Mouse (Mus musculus): ENCODE results near the gene Agbl3.

The Agbl3 gene

DNA sequence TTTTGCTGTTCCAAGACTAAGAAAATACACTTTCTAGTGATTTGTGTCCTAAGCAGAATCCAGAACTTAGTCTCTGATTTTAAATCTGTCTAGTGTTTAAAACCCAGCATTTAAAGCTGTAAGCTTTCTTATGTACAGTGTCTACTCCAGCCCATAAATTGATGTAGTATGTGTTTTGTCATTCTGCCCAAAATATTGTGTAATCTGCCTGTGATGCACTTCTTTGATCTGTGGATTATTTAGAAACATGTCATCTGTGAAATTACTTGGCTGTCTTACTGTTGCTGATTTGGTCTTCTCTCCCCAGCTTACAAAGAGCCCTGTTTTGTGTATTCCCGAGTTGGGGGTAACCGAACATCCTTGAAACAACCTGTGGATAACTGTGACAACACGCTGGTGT lies 17.7 kb downstream of the Agbl3 start:
- no peak for ATAC-seq (ENCODE audit: low TSS enrichment)

DNA sequence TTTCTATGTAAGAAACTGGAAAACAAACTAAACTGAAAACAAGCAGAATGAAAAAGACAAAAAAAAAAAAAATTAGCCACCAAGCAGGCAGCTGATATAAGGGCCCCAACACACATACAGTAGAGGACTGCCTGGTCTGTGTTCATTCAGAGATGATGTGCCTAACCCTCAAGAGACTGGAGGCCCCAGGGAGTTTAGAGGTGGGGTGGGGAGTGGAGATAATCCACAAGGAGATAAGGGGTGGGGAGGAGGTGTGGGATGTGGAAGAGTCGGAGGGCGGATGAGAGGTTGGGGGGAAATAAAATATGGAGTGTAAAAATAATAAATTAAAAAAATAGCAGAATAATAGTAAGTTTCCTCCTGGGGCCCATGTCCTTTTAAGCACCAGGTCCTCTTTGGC lies 25.4 kb downstream of the Agbl3 start:
- ATAC-seq (ENCODE audit: low TSS enrichment), result no peak

DNA sequence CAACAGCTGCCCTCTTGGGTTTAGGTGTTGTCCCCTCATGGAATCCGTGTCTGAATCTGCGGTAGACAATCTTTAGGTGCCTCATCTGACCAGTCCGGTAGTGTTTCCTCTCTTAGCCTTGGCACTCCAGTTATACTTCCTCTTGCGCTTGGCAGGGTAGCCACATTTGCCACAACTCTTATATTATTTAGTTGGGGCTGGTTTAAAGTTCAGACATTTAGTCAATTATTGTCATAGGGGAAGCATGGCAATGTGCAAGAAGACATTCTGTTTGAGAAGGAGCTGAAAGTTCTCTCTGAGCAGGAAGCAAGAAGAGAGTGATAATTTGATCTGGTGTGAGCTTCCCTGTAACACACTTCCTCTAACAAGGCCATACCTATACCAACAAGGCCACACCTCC lies 30.4 kb downstream of the Agbl3 start:
- no peak for ATAC-seq (ENCODE audit: low TSS enrichment)

DNA sequence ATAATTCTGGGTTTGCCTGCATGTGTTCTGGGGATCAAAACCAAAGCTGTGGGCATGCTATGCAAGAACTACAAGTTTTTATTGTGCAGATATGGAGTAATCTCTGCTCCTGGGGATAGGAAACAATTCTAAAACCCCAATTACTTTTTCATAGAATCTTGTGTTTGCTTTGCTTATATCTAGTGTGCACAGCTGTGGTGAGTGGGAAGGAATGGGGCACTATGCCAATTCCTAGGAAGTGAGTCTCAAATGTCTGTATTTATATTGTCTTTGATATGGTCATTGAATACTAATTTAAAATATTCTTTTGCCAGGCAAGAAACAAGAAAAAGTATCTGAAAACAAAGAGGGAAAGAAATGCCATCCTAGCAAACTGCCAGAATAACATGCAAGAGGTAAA lies 44.2 kb downstream of the Agbl3 start:
- ATAC-seq (ENCODE audit: low TSS enrichment), result no peak

DNA sequence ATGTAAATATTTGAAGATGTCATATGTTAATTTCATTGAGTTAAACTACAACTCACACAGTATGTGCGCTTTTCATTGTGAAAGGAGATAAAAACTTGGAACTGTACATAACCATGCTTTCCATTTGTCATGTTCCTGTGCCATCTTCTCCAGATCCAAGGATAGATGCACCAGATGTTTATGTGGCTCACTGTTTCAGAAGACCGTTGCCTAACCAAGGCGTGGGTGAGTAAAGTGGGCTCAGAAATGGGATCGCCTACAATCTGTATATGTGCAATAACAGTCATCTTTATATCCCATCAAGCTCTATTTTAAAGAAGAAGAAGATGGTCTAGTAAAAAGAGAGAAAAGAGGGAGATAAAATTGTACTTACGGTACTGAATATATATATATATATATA lies 52.1 kb downstream of the Agbl3 start:
- ATAC-seq (ENCODE audit: low TSS enrichment), result peak; percentile 99

DNA sequence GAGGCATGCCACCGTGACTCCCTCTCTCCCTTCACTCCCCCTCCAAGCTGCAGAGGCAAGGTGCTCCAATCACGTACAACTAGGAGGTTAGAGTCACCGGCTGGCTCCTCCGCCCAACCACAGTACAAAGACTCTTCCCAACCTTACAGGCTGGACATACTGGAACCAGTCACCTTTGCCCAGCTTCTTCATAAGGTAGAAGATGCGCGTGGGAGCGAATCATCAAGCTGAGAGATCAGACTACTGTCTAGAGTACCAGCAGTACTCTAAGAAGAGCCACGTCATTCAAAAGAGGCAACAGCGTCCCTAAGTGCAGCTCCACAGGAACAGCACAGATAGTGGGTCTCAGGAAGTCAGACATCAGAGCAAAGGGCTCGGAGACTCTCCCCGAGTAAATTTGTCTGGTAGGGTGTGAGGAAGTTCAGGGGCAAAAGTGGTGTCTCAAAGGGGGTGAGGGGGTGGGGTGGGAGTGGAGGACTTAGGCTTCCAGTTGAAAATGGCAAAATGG lies 81.4 kb downstream of the Agbl3 start:
- ATAC-seq (ENCODE audit: low TSS enrichment), result no peak

DNA sequence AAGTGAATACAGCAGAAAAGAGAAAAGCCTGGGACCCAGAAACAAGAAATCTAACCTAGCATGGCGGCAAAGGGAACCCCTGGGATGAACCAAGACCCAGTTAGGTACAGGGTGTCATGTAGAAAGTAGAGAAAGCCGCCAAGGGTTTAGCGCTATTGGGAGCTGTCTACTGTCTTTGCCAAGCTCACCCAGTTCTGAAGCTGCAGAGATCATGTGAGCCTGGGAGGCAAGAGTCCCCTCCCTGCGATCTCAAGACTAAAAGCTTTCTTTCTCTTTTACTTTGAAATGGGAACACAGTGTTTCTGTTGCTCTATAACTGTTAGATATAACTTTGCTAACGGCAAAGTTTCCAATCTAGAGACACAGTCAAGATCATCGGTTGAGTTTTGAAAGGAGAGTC lies 82.1 kb downstream of the Agbl3 start:
- ATAC-seq (ENCODE audit: low TSS enrichment), result no peak

DNA sequence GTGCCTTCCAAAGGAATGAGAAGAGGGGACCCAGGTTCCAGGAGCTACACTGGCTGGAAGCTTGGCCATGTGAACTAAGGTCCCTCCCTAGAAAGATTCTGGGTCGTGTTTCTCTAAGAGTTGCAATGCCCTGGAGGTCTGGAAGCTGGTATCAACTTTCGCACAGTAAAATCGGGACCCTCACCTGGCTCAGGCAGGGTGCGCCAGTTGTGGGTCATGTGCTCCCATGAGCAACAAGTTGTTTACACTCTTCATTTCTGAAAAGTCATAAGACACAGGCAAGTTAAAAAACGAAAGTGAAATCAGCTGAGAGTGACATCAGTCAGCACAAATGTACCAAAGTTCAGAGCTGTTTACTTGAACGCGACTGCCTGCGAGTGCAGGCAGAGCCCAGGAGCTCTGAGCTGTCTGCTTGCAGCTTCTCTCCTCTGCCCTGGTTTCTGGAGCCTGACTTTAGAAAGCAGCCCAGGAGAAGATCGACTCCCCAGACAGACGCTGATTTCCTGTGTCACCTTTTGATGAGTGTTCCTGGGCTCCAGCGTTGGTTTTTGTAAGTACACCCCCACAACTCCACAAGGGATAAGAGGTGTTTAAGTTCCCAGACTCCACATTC lies 82.7 kb downstream of the Agbl3 start, which contains the start of gene Tmem140:
TSS of gene Tmem140 (plus strand) at position 356 of the 613 bp plus-strand sequence.
- ATAC-seq (ENCODE audit: low TSS enrichment), result no peak

DNA sequence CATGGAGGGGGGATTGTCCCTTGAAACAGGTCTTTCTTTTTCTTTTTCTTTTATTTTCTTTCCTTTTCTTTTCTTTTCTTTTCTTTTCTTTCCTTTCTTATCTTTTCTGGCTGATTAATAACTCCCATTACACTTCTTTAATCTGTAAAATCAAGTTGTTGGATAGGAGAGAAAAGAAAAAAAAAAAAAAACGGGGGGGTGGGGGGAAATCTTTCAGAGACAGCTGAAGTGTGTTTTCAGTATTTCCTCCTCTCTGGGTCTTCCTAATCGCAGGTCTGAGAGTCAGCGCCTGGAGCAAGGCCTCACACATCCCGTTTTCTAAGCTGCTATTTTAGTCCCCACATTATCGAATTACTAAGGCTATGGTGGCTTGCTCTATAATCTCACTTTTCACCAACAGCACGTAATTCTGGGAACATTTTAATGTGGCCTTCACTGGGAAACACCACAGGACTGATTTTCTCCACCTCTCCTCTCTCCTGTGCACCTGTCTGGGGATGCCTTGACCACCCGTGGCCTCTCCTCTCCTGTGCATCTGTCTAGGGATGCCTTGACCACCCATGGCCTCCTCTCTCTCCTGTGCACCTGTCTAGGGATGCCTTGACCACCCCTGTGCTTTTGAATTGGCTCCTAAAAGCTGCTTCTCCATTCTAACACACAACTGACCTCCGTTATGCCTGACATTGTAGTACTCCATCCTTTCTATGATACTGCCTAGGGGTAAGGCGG lies 83.7 kb downstream of the Agbl3 start:
- ATAC-seq (ENCODE audit: low TSS enrichment), result no peak

DNA sequence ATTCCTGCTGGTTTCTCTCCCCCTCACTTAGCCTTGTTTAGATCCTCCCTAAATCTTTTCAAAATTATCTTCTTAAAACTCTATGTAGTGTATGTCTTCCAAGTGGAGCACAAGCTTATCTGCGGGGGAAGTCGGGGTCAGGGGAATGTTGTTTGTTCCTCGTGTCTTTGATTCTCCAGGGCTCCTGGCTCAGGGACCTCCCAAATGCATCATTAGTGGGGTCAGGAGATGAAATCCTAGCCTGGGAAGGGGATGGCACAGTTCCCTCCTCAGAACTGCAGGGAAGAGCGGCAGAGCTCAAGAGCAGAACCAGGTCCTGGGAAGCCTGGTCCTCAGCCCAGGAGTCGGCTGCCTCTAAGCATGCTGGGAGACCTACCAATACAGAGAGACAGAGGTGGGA lies 85.0 kb downstream of the Agbl3 start:
- ATAC-seq (ENCODE audit: low TSS enrichment), result no peak

DNA sequence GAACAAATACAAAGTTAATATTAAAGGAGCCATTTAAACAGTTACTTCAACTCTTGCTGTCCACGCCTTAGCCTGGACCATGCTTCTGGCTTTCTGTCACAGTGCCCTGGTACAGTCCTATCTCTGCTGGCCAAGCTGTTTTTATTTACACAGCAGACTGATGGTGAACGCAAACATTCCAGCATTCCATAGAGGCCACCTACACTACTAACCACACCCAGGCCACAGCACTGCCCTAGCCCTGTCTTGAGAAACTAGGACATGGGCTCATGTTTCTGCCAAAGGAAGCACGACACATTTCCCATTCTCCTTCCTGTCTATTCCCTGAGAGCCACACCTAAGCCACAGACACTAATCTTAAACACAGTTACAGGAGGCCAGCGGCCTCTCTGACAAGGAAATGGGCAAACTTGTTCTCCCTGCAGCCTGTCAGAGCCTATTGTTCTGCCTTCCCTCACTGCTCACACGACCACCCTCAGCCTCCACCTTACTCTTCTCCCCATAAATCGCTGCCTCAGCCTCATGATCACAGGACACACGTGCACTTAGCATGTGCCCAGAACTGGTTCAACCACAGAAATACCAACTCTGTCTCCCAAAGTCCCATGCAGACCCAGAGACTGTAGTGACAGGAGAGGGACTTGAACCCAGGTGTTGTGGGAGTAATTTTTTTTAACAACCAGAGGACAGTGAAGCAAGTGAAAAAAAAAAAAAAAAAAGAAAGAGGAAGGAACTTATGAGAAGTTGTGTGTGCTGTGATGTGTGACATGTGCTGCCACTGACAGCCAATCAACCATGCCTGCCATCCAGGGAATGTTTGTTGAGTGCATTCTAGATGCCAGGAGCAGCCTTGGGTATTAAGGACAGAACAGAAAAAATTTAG lies 85.7 kb downstream of the Agbl3 start:
- ATAC-seq (ENCODE audit: low TSS enrichment), result no peak

DNA sequence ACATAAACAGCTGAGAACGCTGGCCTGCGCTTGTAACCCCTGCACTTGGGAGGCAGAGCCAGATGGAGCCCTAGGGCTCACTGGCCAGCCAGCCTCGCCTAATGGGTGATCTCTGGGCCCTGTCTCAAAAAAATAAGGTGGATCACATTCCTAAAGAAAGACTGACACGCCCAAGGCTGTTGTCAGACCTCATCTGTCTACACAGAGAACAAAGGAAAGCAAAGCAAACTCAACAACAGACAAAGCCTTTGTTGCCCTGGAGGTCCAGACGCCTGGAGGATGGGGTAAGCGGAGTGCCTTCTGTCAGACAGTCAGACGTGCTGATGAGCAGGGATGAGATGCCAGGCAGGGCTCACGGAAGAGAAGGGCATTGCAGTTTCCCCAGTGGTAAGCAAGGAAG lies 86.6 kb downstream of the Agbl3 start:
- no peak for ATAC-seq (ENCODE audit: low TSS enrichment)

DNA sequence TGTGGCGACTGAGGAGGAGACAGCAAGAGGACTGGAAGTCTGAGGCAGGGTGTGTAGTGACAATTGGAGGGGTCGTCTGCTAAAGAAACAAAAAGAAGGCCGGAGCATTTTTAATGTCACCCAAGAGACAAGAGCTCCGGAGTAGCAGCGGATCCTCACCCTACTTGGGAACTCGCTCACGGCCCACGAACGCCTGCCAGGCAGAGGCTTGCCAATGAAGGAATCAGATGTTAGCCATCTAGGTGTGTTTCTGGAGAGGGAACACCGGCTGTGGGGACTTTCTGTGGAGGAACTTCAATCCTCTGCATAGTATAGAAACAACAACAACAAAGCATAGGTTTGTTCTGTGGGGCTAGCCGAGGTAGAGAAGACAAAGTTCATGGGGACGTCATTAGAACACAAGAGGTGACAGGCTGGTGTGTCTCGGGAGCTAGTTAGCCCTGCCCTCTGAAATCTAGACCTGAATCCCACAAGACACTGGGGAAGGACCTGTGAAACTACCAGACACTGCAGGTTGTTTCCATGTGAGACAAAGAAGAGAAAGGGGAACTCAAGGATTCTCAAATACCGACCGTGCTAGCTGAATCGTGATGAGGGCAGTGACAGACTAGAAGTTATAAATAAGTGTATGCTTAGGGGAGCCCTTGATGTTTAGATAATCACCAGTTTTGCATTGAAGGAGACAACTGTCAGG lies 87.2 kb downstream of the Agbl3 start:
- no peak for ATAC-seq (ENCODE audit: low TSS enrichment)

DNA sequence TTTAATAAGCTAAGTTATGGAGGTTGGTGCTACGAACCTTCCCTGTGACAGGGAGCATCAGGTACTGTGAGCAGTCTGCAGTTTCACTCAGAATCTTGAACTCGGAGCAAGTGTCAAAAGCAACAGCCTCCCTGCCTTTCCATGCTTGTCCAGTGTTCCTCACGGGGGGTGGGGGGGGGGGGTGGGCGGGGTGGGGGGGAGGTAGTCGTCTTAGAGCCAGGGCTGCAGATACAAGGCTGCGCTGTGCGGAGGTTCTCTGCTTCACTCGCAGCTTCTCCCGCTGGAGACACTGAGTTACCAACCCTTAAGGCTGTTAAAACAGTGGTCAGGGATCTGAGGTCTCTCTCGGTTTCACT lies 87.7 kb downstream of the Agbl3 start:
- no peak for ATAC-seq (ENCODE audit: low TSS enrichment)

DNA sequence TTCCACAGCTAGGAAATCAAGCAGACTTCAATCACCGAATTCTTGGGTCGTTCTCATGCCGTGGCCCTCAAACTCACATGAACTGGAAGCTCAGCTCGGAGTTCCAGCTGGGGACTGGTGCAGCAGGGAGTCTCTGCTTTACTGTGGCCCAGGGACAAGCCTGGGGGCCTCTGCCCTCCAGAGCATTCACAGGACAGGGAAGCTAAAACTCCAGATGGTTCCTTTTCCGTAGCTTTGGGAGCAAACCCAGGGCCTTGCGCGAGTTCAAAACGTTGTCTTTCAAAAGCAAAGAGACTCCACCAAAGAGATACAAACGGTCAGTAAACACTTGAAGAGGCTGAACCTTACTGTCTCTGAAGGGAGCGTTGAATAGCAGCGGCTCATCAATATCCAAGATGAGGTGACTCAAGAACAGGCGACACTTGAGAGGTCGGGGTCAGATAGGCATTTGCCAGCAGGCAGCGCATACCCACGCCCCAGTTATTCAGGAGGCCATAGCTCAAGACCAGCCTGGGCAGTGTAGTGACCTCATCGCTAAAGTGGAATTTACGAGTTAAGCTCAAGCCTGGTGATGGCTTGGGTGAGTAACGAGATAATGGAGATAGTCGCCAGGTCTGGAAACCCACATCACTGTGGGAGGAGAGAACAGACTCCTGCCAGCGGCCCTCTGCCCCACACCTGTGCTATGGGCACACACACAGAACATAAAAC lies 88.4 kb downstream of the Agbl3 start:
- ATAC-seq (ENCODE audit: low TSS enrichment), result no peak

DNA sequence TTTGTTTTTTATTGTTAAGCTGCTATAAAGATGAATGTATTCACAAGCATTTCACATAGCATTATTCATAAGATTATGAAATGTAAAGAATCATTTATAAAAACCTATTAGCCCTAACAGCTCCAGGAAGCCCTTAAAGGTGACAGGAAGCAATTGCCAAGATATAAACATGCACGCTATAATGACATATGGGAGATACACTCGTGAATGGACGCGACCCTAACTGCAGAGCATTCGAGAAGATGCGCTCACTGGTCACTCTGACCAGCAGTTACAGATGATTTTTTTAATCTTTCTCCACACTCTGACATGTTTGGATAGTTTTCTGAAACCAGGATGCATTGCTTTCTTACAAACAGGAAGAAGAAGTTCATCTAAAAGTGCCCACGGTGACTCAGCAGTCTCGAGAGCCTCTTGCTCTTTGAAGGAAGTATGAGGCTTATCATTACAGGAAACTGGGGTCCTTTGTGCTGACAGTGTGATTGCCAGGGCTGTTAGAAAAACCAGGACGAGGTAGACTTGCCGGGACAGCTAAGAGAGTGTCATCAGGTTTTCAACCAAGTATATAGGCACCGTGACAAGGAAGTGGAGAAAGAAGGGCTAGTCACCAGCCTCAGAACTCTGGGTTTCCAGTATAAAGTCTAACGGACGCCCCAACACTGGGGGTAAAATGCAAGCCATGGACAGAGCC lies 89.1 kb downstream of the Agbl3 start:
- no peak for ATAC-seq (ENCODE audit: low TSS enrichment)

DNA sequence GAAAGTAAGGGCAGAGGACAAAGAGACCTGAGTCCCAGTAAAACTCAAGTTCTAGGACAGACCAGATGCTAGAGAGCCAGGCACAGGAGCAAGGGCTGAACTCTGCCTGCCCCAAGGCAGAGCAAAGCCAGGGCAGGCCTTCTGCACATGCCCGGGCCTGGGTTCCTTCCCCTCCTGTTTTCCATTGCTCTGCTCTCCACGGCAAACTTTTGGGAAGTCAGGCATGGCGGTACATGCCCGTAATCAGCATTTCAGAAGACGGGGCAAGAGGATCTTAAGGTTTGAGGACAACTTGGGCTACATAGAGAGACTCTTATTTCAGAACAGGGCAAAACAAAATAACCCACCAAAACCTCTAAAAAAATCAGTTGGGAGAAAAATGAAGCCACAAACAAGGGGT lies 89.9 kb downstream of the Agbl3 start:
- no peak for ATAC-seq (ENCODE audit: low TSS enrichment)

DNA sequence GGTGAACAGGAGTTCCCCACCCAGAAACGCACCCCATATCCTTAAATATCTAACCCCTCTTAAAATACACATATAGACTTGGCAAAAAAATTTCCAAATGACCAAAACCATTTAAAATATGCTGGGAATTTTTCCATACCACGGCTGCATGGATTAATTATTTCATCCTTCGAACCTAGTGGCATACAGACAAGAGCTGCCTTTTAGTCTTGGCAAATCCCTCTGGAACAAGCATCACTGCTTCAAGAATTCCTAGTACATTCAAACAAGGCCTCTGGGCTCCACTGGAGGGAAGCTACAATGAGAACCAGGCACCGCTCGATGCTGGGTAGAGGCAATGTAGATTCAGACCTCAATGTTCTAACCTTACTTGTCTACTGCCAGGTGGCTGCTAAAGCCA lies 90.5 kb downstream of the Agbl3 start:
- no peak for ATAC-seq (ENCODE audit: low TSS enrichment)

DNA sequence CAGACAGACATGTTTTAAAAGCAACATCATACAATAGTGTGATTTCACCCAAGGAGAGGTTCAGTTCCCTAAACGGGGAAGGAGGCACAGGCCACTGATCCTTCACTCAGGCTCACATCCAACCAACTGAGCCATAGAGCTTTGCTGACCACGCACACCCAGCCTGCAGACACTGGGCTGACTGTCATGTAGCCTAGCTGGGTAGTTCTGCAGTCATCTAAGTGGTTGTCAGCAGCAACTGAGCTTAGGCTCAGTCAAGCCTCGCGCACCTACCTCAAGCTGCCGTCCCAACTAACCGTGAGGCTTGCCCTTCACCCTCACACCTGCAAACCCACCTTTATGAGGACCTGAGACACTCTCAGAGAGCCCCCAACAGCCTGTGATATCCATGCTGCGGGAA lies 91.7 kb downstream of the Agbl3 start:
- no peak for ATAC-seq (ENCODE audit: low TSS enrichment)

DNA sequence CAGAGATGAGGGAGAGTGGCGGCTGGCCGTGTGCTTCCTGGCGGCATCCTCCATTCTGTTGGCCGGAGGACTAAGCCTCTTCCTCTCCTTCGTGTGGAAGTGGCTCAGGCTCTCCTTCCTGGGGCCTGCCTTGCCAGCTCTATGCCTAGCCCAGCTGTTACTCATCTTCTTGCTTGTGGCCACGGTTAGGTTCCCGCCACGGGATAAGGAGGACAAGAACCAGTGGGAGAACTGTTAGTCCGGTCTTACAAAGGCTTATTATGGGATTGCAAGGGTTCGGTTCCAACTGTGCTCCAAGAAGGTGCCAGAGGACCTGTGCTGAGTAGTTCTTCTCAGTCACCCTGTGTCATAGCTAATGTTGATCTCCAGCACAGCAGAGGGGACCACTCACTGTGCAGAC lies 92.6 kb downstream of the Agbl3 start:
- ATAC-seq (ENCODE audit: low TSS enrichment), result no peak

All from frontal cortex, adult (tissue).